10 mouse cellular contexts compared by ENCODE assay signal in genomic region chr8:110267268-110267667, GRCm38 (mm10). TPM values are rescaled to one million over a fixed set of nuclear protein-coding genes. Genes with fewer than 3 reads are reported as not detected.
DNase-seq lines count a peak whose midpoint lies in the region; ATAC-seq lines count a peak whose summit lies in the region.
"Had no signal": no experiment of that assay in that cellular context is flagged by ENCODE, and none has a peak within 500 bp of the region (broad histone marks: within the 10 kb centered on the region; RNA-seq: fewer than 3 reads in every experiment).

No protein-coding gene starts in this region.

- no peaks in the 10 kb centered on the region for H3K36me3 ChIP-seq in liver, embryonic 11.5 days (ENCODE audit: control insufficient read depth, insufficient read depth, low read length)
- H3K36me3 ChIP-seq in embryonic facial prominence, embryonic 15.5 days = no peaks in the 10 kb centered on the region
- no peaks in the 10 kb centered on the region for H3K36me3 ChIP-seq in limb, embryonic 10.5 days
- H3K36me3 ChIP-seq in neural tube, embryonic 14.5 days (ENCODE audit: control insufficient read depth, insufficient read depth, low read length) = no peaks in the 10 kb centered on the region

- no peaks in the 10 kb centered on the region for H3K27me3 ChIP-seq in liver, embryonic 11.5 days (replicated peaks; ENCODE audit: control insufficient read depth, insufficient read depth, low read length)
- no peaks in the 10 kb centered on the region for H3K27me3 ChIP-seq in embryonic facial prominence, embryonic 15.5 days
- H3K27me3 ChIP-seq in limb, embryonic 10.5 days (ENCODE audit: low read depth, poor library complexity, severe bottlenecking) = no peaks in the 10 kb centered on the region
- H3K27me3 ChIP-seq in neural tube, embryonic 14.5 days (ENCODE audit: control insufficient read depth, insufficient read depth, low read length) = no peaks in the 10 kb centered on the region

- no peaks in the 10 kb centered on the region for H3K4me1 ChIP-seq in liver, embryonic 11.5 days (replicated peaks; ENCODE audit: control insufficient read depth, insufficient read depth, low read length)
- H3K4me1 ChIP-seq in embryonic facial prominence, embryonic 15.5 days = peaks cover 11% of the 10 kb centered on the region
- peaks cover 21% of the 10 kb centered on the region for H3K4me1 ChIP-seq in limb, embryonic 10.5 days
- no peaks in the 10 kb centered on the region for H3K4me1 ChIP-seq in neural tube, embryonic 14.5 days (ENCODE audit: control insufficient read depth, insufficient read depth, low read length)

- no peak overlapping the region for H3K9ac ChIP-seq in liver, embryonic 11.5 days (ENCODE audit: low read depth, low read length)
- no peak overlapping the region for H3K9ac ChIP-seq in embryonic facial prominence, embryonic 15.5 days
- no peak overlapping the region for H3K9ac ChIP-seq in neural tube, embryonic 14.5 days (replicated peaks; ENCODE audit: low read depth, low read length)

- ATAC-seq in liver, embryonic 11.5 days (replicated peaks; ENCODE audit: low FRiP score) = no peak
- ATAC-seq in embryonic facial prominence, embryonic 15.5 days (ENCODE audit: insufficient number of reproducible peaks, low FRiP score, low TSS enrichment, low read depth) = no peak
- ATAC-seq in neural tube, embryonic 14.5 days (ENCODE audit: low read depth) = no peak

- H3K4me2 ChIP-seq in liver, embryonic 11.5 days = peak overlapping the region; percentile 63
- H3K4me2 ChIP-seq in embryonic facial prominence, embryonic 15.5 days (replicated peaks) = peak overlapping the region; percentile 74
- H3K4me2 ChIP-seq in neural tube, embryonic 14.5 days (ENCODE audit: low read depth, low read length) = peak overlapping the region; percentile 44

- 16% methylated on average over 12 of the region's 12 CpGs for WGBS in liver, embryonic 11.5 days
- WGBS in embryonic facial prominence, embryonic 15.5 days = 10% methylated on average over 12 of the region's 12 CpGs
- 13% methylated on average over 12 of the region's 12 CpGs for WGBS in limb, embryonic 10.5 days
- WGBS in neural tube, embryonic 14.5 days = 13% methylated on average over 12 of the region's 12 CpGs

- no peaks in the 10 kb centered on the region for H3K9me3 ChIP-seq in liver, embryonic 11.5 days (ENCODE audit: control insufficient read depth, low read length)
- no peaks in the 10 kb centered on the region for H3K9me3 ChIP-seq in embryonic facial prominence, embryonic 15.5 days (replicated peaks)
- H3K9me3 ChIP-seq in limb, embryonic 10.5 days (replicated peaks) = no peaks in the 10 kb centered on the region
- no peaks in the 10 kb centered on the region for H3K9me3 ChIP-seq in neural tube, embryonic 14.5 days (ENCODE audit: control insufficient read depth, low read length)

- peak overlapping the region; percentile 18; the same call in 1 of the 2 replicates for H3K4me3 ChIP-seq in liver, embryonic 11.5 days (ENCODE audit: low read depth, low read length)
- peak overlapping the region; percentile 41 for H3K4me3 ChIP-seq in embryonic facial prominence, embryonic 15.5 days (replicated peaks)
- peak overlapping the region; percentile 57 for H3K4me3 ChIP-seq in limb, embryonic 10.5 days
- H3K4me3 ChIP-seq in neural tube, embryonic 14.5 days (ENCODE audit: low read depth, low read length) = peak overlapping the region; percentile 13; the same call in 1 of the 2 replicates

- H3K27ac ChIP-seq in liver, embryonic 11.5 days (ENCODE audit: low read depth, low read length) = no peak overlapping the region
- H3K27ac ChIP-seq in embryonic facial prominence, embryonic 15.5 days (replicated peaks) = no peak overlapping the region
- peak overlapping the region; percentile 78 for H3K27ac ChIP-seq in limb, embryonic 10.5 days
- no peak overlapping the region for H3K27ac ChIP-seq in neural tube, embryonic 14.5 days (ENCODE audit: low read depth, low read length)
- H3K27ac ChIP-seq: macrophage had no signal

- no peak for DNase-seq in liver, embryonic 11.5 days (ENCODE audit: low spot score)
- DNase-seq in liver = no peak
- no peak for DNase-seq in limb, embryonic 10.5 days (ENCODE audit: low spot score)
- DNase-seq in layer of hippocampus, postnatal 10 days (ENCODE audit: low spot score in 2 of 2) = no peak
- DNase-seq in gastrocnemius, adult 8-10 months (ENCODE audit: low spot score in 2 of 2) = no peak
- DNase-seq in urinary bladder, postnatal 36 days (ENCODE audit: low spot score in 2 of 2) = no peak
- DNase-seq: gastrocnemius, postnatal 25 days had no signal

RNA-seq across cellular contexts. Expression of gene Hydin, which starts 0.5 kb away (rescaled TPM):
- polyA plus RNA-seq in liver, embryonic 11.5 days (2014; fragmentation: Nextera tagmentation; extraction: Ambion mirVana) = 0.05 and 0.10 TPM in 2 replicates
- polyA plus RNA-seq in embryonic facial prominence, embryonic 15.5 days (2015; fragmentation: Nextera tagmentation; extraction: Ambion mirVana) = 0.64 and 0.89 TPM in 2 replicates
- 0.01 and 0.09 TPM in 2 replicates for polyA plus RNA-seq in limb, embryonic 10.5 days (2016; fragmentation: Nextera tagmentation; extraction: Ambion mirVana)
- polyA plus RNA-seq in neural tube, embryonic 14.5 days (2014; fragmentation: Nextera tagmentation; extraction: Ambion mirVana) = 0.22 and 0.37 TPM in 2 replicates
- 1 to 10 TPM; 1.0 to 1.4 TPM for total RNA-seq in layer of hippocampus, postnatal 10 days (2021)
- under 1 TPM in 3 of 4 experiments, not detected in 1; 0.02 TPM for total RNA-seq in gastrocnemius, adult 8-10 months (2022)
- polyA plus RNA-seq: macrophage had no signal

RNA-seq across cellular contexts. Expression of gene Cmtr2, which starts 51.8 kb away (rescaled TPM):
- 8.2 and 9.9 TPM in 2 replicates for polyA plus RNA-seq in liver, embryonic 11.5 days (2014; fragmentation: Nextera tagmentation; extraction: Ambion mirVana)
- 7.5 and 7.9 TPM in 2 replicates for polyA plus RNA-seq in embryonic facial prominence, embryonic 15.5 days (2015; fragmentation: Nextera tagmentation; extraction: Ambion mirVana)
- 10.0 and 10.6 TPM in 2 replicates for polyA plus RNA-seq in limb, embryonic 10.5 days (2016; fragmentation: Nextera tagmentation; extraction: Ambion mirVana)
- 9.6 and 13.2 TPM in 2 replicates for polyA plus RNA-seq in neural tube, embryonic 14.5 days (2014; fragmentation: Nextera tagmentation; extraction: Ambion mirVana)
- total RNA-seq in layer of hippocampus, postnatal 10 days (2021) = 1 to 10 TPM; 6.1 to 6.7 TPM
- 1 to 10 TPM; 2.6 to 4.4 (median 3.4) TPM for total RNA-seq in gastrocnemius, adult 8-10 months (2022)
